Mouse (Mus musculus) myocyte (in vitro differentiated cells): Measurements from ENCODE around the gene Ripor2. TPM values are rescaled to one million over a fixed set of nuclear protein-coding genes. Genes with fewer than 3 reads are reported as not detected.

Source experiments
- H3K27me3 ChIP-seq: one replicate; pipeline ENCODE4 v1.6.1; 2011; ENCODE audit not compliant: control insufficient read depth, insufficient read depth, insufficient read length
- H3K36me3 ChIP-seq: one replicate; pipeline ENCODE4 v1.6.1; 2011; ENCODE audit not compliant: control insufficient read depth, insufficient read depth
- H3K4me2 ChIP-seq: one replicate; pipeline ENCODE4 v1.6.1; 2011; ENCODE audit warnings: low read depth, control low read depth
- H3K4me3 ChIP-seq: one replicate; pipeline ENCODE4 v1.5.1; 2011; ENCODE audit warnings: mild to moderate bottlenecking, control low read depth, moderate library complexity
- H3K79me2 ChIP-seq: one replicate; pipeline ENCODE4 v1.6.1; 2011; ENCODE audit not compliant: control insufficient read depth, insufficient read depth
- H3ac ChIP-seq: one replicate; pipeline ENCODE4 v1.6.1; 2011; ENCODE audit not compliant: control insufficient read depth, insufficient read length
- CEBPB ChIP-seq: IDR thresholded peaks from 2 replicates; pipeline ENCODE4 v1.6.1; 2011; ENCODE audit warnings: mild to moderate bottlenecking, moderate library complexity; ENCODE audit not compliant: poor library complexity, insufficient read depth, severe bottlenecking
- E2F4 ChIP-seq: IDR thresholded peaks from one replicate; pipeline ENCODE4 v1.6.1; 2011; ENCODE audit warnings: mild to moderate bottlenecking, control low read depth, moderate library complexity; ENCODE audit not compliant: insufficient read depth
- MAX ChIP-seq: IDR thresholded peaks from one replicate; pipeline ENCODE4 v1.6.1; 2011; ENCODE audit warnings: low read depth, mild to moderate bottlenecking, control low read depth
- MYOD1 ChIP-seq, 3 experiments: IDR thresholded peaks; one replicate each; pipeline ENCODE4 v1.6.1; 2011; ENCODE audit warnings: control low read depth in 2 of 3, low read depth in 2 of 3, mild to moderate bottlenecking in 2 of 3, moderate library complexity in 1 of 3; ENCODE audit not compliant: insufficient read length in 2 of 3, control insufficient read depth in 1 of 3
- MYOG ChIP-seq, 3 experiments: IDR thresholded peaks; one replicate each; pipeline ENCODE4 v1.6.1; 2011; ENCODE audit warnings: control low read depth in 2 of 3, low read depth in 2 of 3, mild to moderate bottlenecking in 2 of 3; ENCODE audit not compliant: insufficient read length in 2 of 3, control insufficient read depth in 1 of 3, insufficient read depth in 1 of 3
- POLR2A ChIP-seq: IDR thresholded peaks from one replicate; pipeline ENCODE4 v1.6.1; 2011; ENCODE audit warnings: low read depth, mild to moderate bottlenecking, control low read depth, moderate library complexity; ENCODE audit not compliant: insufficient read length
- POLR2AphosphoS2 ChIP-seq: IDR thresholded peaks from one replicate; pipeline ENCODE4 v1.6.1; 2011; ENCODE audit warnings: low read depth, control low read depth; ENCODE audit not compliant: insufficient read length
- REST ChIP-seq: IDR thresholded peaks from one replicate; pipeline ENCODE4 v1.6.1; 2011; ENCODE audit warnings: mild to moderate bottlenecking, control low read depth, moderate library complexity; ENCODE audit not compliant: insufficient read depth, insufficient read length
- SRF ChIP-seq: IDR thresholded peaks from one replicate; pipeline ENCODE4 v1.6.1; 2011; ENCODE audit warnings: low read depth; ENCODE audit not compliant: control insufficient read depth, insufficient read length
- TCF12 ChIP-seq: IDR thresholded peaks from one replicate; pipeline ENCODE4 v1.6.1; 2011; ENCODE audit warnings: mild to moderate bottlenecking, control low read depth; ENCODE audit not compliant: poor library complexity, insufficient read depth, severe bottlenecking
- TCF3 ChIP-seq: IDR thresholded peaks from one replicate; pipeline ENCODE4 v1.6.1; 2011; ENCODE audit warnings: low read depth, control low read depth; ENCODE audit not compliant: insufficient read length
- USF1 ChIP-seq: IDR thresholded peaks from one replicate; pipeline ENCODE4 v1.6.1; 2011; ENCODE audit warnings: low read depth, mild to moderate bottlenecking, control low read depth, moderate library complexity
- polyA plus RNA-seq: library from polyadenylated mRNA; unstranded; fragments of >200 nt; fragmentation: generic; extraction: Trizol; gene quantifications from one replicate; pipeline ENCODE4 v1.2.1, GENCODE M21; 2012; ENCODE audit warnings: missing spikeins

Gene Ripor2
- polyA plus RNA-seq, 1 experiment, result 1.3 TPM

DNA sequence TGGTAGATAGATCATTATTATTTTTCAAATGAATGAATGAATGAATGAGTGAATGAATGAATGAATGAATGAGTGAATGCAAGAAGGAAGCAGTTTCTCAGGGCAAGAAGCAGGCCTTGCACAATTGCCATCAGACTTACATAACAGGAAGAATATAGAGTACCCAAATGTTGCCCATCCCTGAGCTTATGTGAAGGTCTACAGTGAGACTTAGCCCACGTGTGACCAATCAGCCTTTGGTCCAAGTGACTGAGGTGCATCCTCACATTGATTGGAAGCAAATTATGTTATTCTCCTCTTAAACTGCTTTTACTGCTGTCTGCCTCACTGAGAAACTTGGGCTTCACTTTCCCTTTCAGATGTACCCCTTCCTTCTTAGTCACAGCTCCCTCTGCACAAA is 26.7 kb downstream of the Ripor2 start:
- TF ChIP-seq MYOG (IDR thresholded peaks at IDR 0.05; ENCODE audit: control insufficient read depth in 1 of 3, insufficient read depth in 1 of 3, insufficient read length in 2 of 3, low read depth in 2 of 3) (no peak), POLR2A (no peak), CEBPB (no peak), E2F4 (no peak), TCF3 (no peak), TCF12 (no peak), SRF (no peak)
- Histone ChIP-seq H3K27me3 (no peaks in the 10 kb centered on the region), H3K79me2 (no peaks in the 10 kb centered on the region), H3K36me3 (no peaks in the 10 kb centered on the region), H3K4me3 (no peak overlapping the region), H3K4me2 (no peak overlapping the region), H3ac (no peak overlapping the region)

DNA sequence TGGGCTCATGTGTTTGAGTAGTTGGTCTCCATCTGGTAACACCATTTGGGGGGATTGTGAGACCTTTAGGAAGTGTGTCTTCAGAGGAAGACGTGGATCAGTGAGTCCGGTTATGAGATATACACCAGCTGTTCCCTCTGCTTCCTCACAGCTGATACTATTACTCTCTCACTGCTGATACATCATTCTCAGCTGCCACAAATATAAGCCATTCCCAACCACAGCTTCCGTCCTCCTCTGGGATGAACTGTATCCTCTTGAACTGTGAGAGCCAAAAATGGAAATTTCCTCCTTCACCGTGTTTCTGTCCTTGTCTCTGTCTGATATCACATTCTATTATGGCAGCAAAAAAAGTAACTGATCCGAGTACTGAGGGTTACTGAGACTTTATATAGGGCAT is 28.9 kb downstream of the Ripor2 start:
- H3K36me3 ChIP-seq, result no peaks in the 10 kb centered on the region
- TF ChIP-seq MYOD1 (IDR thresholded peaks at IDR 0.05; ENCODE audit: control insufficient read depth in 1 of 3, insufficient read length in 2 of 3, low read depth in 2 of 3) (peak; percentile 38 to 88 (median 78)), TCF12 (peak; percentile 38), TCF3 (peak; percentile 68), CEBPB (no peak), SRF (peak; percentile 90), POLR2AphosphoS2 (no peak), MYOG (IDR thresholded peaks at IDR 0.05; ENCODE audit: control insufficient read depth in 1 of 3, insufficient read depth in 1 of 3, insufficient read length in 2 of 3, low read depth in 2 of 3) (peak in 1 of 3 experiments; percentile 54), REST (no peak), MAX (no peak), POLR2A (no peak), USF1 (no peak), E2F4 (no peak)
- no peak overlapping the region for H3K4me3 ChIP-seq
- no peaks in the 10 kb centered on the region for H3K27me3 ChIP-seq
- H3ac ChIP-seq, result no peak overlapping the region
- H3K79me2 ChIP-seq, result no peaks in the 10 kb centered on the region
- H3K4me2 ChIP-seq, result no peak overlapping the region

DNA sequence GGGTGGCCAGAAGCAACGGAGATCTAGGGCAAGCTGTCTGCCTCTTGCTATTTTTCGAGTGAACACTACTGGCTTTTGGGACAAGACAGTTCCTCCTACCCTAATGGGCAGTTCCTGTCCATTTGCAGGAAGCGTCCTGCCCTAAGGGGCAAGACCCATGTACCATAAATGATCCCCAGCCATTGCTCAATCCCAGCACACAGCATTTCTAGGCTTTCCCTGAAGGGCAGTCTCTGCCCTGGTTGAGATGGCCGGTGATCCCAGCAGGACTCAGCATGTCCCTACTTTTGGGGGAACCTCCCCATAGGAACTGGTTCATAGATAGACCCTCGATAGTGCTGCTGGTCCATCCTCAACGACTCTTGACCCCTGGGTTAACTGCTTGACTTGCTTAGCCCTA is 31.0 kb downstream of the Ripor2 start:
- H3K4me2 ChIP-seq, result no peak overlapping the region
- TF ChIP-seq MYOD1 (IDR thresholded peaks at IDR 0.05; ENCODE audit: control insufficient read depth in 1 of 3, insufficient read length in 2 of 3, low read depth in 2 of 3) (no peak), REST (no peak), E2F4 (no peak), SRF (no peak), POLR2A (no peak), CEBPB (no peak)
- H3K27me3 ChIP-seq, result no peaks in the 10 kb centered on the region
- H3K4me3 ChIP-seq, result no peak overlapping the region
- H3K36me3 ChIP-seq, result no peaks in the 10 kb centered on the region
- H3ac ChIP-seq, result no peak overlapping the region
- H3K79me2 ChIP-seq, result no peaks in the 10 kb centered on the region

DNA sequence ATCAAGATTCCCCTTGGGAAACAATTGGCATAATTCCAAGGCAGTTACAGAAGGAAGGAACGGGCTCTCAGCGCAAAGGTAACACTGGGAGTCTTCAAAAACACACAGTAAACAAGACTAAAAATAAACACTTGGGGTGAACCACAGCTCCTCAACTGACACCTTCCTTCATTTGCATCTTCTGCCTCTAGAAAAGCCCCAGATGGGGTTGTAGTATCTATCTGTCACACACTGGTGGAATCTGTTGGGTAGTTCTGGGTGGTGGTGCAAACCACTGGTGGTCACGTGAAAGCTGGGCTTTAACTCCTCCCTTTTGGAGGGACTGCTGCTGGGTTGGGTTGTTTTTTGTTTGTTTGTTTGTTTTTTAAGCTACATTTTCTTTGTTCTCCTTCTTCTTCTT is 31.4 kb downstream of the Ripor2 start:
- H3K4me2 ChIP-seq, result no peak overlapping the region
- no peak overlapping the region for H3K4me3 ChIP-seq
- H3K79me2 ChIP-seq, result no peaks in the 10 kb centered on the region
- H3K27me3 ChIP-seq, result no peaks in the 10 kb centered on the region
- no peaks in the 10 kb centered on the region for H3K36me3 ChIP-seq
- H3ac ChIP-seq, result no peak overlapping the region
- TF ChIP-seq TCF3 (no peak), USF1 (no peak), SRF (no peak), POLR2A (no peak), MYOD1 (IDR thresholded peaks at IDR 0.05; ENCODE audit: control insufficient read depth in 1 of 3, insufficient read length in 2 of 3, low read depth in 2 of 3) (no peak), POLR2AphosphoS2 (no peak), E2F4 (no peak), CEBPB (no peak), MYOG (IDR thresholded peaks at IDR 0.05; ENCODE audit: control insufficient read depth in 1 of 3, insufficient read depth in 1 of 3, insufficient read length in 2 of 3, low read depth in 2 of 3) (no peak), TCF12 (no peak), MAX (no peak), REST (no peak)

DNA sequence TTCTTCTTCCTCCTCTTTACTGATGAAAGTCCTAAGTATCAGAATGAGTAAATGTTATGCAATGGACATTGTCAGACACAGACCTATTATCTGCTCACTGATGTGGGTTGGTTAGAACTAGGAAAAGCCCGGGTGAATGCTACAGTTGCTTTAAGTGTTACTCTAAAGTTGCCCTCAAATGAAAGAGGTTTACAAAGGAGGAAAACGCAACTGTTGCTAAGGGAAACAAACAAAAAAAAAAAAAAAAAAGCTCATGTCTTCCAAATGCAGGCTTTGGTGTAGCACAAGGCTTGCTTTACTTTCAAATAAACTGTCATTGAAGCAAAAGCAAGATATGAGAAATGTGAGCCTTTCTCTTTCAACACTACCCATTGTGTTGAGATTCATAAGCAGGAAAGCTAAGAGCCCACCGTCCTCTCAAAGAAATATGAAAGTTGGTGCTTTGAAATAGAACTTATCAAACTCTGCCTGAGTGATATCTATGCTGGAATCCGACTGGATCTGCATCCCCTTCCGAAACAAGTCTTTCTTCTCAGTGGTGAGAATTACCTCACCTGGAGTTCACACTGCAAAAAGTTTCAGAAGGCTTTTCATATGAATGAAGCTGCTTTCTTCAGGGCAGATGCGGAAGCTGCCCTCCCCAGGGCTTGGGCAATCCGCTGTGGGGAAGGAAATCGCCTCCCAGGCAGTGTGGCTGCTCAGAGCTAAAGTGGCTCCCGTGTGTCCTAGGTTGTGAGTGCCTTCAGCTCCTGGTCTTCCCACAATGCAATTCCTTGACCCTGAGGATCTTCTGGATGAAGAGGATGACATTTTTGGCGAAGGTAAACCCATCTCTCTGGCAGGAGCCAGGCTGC is 32.2 kb downstream of the Ripor2 start:
- H3ac ChIP-seq, result no peak overlapping the region
- TF ChIP-seq REST (no peak), USF1 (no peak), POLR2AphosphoS2 (no peak), E2F4 (no peak), TCF3 (no peak), MYOG (IDR thresholded peaks at IDR 0.05; ENCODE audit: control insufficient read depth in 1 of 3, insufficient read depth in 1 of 3, insufficient read length in 2 of 3, low read depth in 2 of 3) (no peak), TCF12 (no peak), SRF (no peak), MAX (no peak), MYOD1 (IDR thresholded peaks at IDR 0.05; ENCODE audit: control insufficient read depth in 1 of 3, insufficient read length in 2 of 3, low read depth in 2 of 3) (no peak), POLR2A (no peak), CEBPB (no peak)
- H3K36me3 ChIP-seq, result no peaks in the 10 kb centered on the region
- no peaks in the 10 kb centered on the region for H3K27me3 ChIP-seq
- H3K79me2 ChIP-seq, result no peaks in the 10 kb centered on the region
- no peak overlapping the region for H3K4me2 ChIP-seq
- H3K4me3 ChIP-seq, result no peak overlapping the region
